Mouse (Mus musculus) ES-Bruce4 (cell line): ENCODE data around the gene Tldc2. TPM values are rescaled to one million over a fixed set of nuclear protein-coding genes. Genes with fewer than 3 reads are reported as not detected.
A peak's percentile ranks its signal among the peaks of the same experiment; 100 is the strongest.

Experiments used
- H3K27ac ChIP-seq: 2 replicates; pipeline ENCODE4 v1.5.1; 2012; ENCODE audit warnings: low read length, inconsistent platforms; ENCODE audit not compliant: insufficient read depth
- H3K27me3 ChIP-seq: 2 replicates; pipeline ENCODE4 v1.6.1; 2012; ENCODE audit warnings: mild to moderate bottlenecking, low read length, inconsistent platforms; ENCODE audit not compliant: control insufficient read depth, poor library complexity, insufficient read depth, severe bottlenecking
- H3K36me3 ChIP-seq: 2 replicates; pipeline ENCODE4 v1.6.1; 2012; ENCODE audit warnings: inconsistent platforms, mild to moderate bottlenecking, low read length, moderate library complexity; ENCODE audit not compliant: control insufficient read depth, poor library complexity, insufficient read depth, severe bottlenecking
- H3K4me1 ChIP-seq: one replicate; pipeline ENCODE4 v1.8.1; 2011; ENCODE audit warnings: low read length; ENCODE audit not compliant: control insufficient read depth, insufficient read depth
- H3K4me3 ChIP-seq: 2 replicates; pipeline ENCODE4 v1.5.1; 2011; ENCODE audit warnings: low read depth, mild to moderate bottlenecking, low read length
- H3K9ac ChIP-seq: 2 replicates; pipeline ENCODE4 v1.6.1; 2012; ENCODE audit warnings: low read depth, mild to moderate bottlenecking, inconsistent platforms; ENCODE audit not compliant: poor library complexity, severe bottlenecking
- H3K9me3 ChIP-seq: replicated peaks from 2 replicates; pipeline ENCODE4 v1.6.1; 2012; ENCODE audit warnings: mild to moderate bottlenecking, low read length, inconsistent platforms; ENCODE audit not compliant: control insufficient read depth, poor library complexity, insufficient read depth, severe bottlenecking
- CTCF ChIP-seq: IDR thresholded peaks from one replicate; pipeline ENCODE4 v1.8.1; 2011; ENCODE audit warnings: low read depth, low read length
- EP300 ChIP-seq: IDR thresholded peaks from 2 replicates; pipeline ENCODE4 v1.6.1; 2011; ENCODE audit warnings: low read depth, low read length; ENCODE audit not compliant: insufficient read depth
- POLR2A ChIP-seq: IDR thresholded peaks from one replicate; pipeline ENCODE4 v1.8.1; 2011; ENCODE audit warnings: low read length; ENCODE audit not compliant: insufficient read depth
- polyA plus RNA-seq: library from polyadenylated mRNA; stranded (reverse); fragments of >200 nt; gene quantifications from 2 replicates; pipeline ENCODE4 v1.2.4, GENCODE M21; 2011; ENCODE audit warnings: low read depth; ENCODE audit not compliant: missing spikeins, insufficient read depth, insufficient read length

Gene Tldc2
- polyA plus RNA-seq, 1 experiment: not detected

DNA sequence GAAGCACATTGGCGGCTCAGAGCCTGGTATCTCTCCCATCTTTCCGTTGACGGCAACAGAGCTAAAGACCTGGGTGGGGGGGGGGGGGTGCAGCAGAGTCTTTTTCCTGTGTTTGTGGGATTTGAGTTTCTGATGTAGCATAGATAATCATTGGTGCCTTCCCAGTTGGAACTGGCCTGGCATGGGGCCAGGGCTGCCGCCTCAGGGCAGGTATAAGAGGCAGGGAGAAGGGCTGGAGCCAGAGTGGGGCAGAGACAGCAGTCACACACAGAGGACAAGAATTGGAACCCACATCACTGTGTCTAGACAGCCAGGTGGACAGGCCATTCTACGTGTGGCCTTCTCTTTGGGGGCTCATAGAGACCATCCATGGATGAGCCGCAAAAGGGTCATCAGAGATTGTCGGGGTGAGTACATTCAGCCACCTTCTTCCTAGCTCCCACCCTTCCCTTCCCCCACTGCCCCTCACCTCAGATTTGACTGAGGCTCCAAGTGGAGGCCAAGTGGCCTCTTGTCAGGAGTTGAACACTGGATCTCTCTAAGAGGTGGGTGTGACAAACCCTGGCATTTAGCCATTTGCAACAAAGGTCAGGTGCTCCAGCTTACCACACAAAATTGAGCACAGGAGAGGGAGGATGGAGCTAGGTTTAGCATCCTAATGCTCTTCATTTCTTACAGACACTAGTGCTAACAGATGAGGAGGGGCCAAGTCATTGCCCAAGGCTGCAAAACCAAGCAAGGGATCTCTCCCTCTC lies 1.8 kb upstream of the Tldc2 start:
- H3K4me3 ChIP-seq: no peak overlapping the region
- no peaks in the 10 kb centered on the region for H3K36me3 ChIP-seq
- H3K9me3 ChIP-seq: no peaks in the 10 kb centered on the region

DNA sequence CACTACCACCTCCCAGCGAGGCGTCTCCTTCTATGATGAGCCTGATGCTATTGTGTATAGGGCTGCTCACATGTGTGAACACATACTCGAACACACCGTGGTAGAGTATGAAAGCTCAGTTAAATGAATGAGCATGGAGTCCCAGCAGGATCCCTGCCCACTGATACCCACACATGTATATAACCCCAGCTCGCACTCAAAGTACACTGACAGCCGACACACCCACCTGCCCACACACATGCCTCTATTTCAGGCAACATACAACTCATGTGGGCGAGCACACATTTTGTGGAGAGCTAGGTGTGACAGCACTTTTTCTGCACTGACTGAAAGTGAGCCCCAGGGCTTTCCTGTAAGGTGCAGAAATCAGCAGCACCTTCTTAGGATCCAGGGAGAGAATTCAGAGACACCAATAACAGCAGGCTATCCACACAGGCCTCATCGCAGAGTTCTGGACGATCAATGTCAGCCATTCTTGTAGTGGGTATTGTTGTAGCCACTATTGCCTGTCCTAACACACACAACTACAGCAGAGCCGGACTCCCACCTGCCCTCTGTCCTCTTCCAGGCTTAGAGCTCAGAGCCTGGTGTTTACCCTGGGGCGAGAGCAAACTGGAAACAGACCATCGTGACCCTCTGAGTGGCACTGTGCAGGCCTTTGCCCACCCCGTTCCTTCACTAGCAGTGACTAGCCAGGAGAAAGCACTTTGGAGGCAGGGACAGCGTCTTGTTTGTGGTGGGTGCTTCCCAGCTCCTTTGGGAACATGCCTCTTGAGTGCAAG lies 872 bp downstream of the Tldc2 start:
- H3K27ac ChIP-seq: no peak overlapping the region
- no peak overlapping the region for H3K9ac ChIP-seq
- H3K4me1 ChIP-seq: no peaks in the 10 kb centered on the region
- H3K27me3 ChIP-seq: no peaks in the 10 kb centered on the region
- H3K4me3 ChIP-seq: no peak overlapping the region
- H3K9me3 ChIP-seq: no peaks in the 10 kb centered on the region
- no peak for TF ChIP-seq EP300
- TF ChIP-seq POLR2A: no peak
- TF ChIP-seq CTCF: no peak
- no peaks in the 10 kb centered on the region for H3K36me3 ChIP-seq

More for the DNA sequence above, 1.8 kb upstream of the Tldc2 start:
- H3K27ac ChIP-seq: no peak overlapping the region
- H3K9ac ChIP-seq: no peak overlapping the region
- H3K27me3 ChIP-seq: peaks cover 3% of the 10 kb centered on the region; the same call in 1 of the 2 replicates
- TF ChIP-seq CTCF (no peak), POLR2A (no peak), EP300 (no peak)
- H3K4me1 ChIP-seq: no peaks in the 10 kb centered on the region

DNA sequence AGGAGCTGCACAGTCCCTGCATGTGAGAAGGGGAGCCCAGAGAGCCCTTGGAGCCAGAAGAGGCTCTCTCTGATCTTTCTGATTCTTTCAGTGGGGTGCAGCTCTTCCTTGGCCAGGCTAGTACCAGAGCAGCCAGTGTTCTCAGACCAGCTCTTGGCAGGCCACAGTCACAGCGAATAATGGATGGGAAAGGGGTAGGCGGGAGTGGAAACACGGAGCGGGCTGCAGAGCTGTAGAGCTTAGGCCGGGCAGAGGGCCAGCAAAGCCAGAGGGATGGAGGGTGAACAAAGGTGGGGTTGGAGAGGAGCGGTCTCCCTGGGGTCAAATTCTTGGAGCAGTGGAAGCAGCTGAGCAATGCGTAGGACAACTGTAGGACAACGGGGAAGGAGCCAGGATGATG lies 5.2 kb downstream of the Tldc2 start:
- H3K9ac ChIP-seq: no peak overlapping the region
- H3K36me3 ChIP-seq: no peaks in the 10 kb centered on the region
- no peak overlapping the region for H3K4me3 ChIP-seq
- no peak overlapping the region for H3K27ac ChIP-seq
- H3K27me3 ChIP-seq: no peaks in the 10 kb centered on the region
- H3K9me3 ChIP-seq: no peaks in the 10 kb centered on the region
- no peak for TF ChIP-seq EP300
- no peak for TF ChIP-seq CTCF
- TF ChIP-seq POLR2A: no peak
- H3K4me1 ChIP-seq: no peaks in the 10 kb centered on the region

DNA sequence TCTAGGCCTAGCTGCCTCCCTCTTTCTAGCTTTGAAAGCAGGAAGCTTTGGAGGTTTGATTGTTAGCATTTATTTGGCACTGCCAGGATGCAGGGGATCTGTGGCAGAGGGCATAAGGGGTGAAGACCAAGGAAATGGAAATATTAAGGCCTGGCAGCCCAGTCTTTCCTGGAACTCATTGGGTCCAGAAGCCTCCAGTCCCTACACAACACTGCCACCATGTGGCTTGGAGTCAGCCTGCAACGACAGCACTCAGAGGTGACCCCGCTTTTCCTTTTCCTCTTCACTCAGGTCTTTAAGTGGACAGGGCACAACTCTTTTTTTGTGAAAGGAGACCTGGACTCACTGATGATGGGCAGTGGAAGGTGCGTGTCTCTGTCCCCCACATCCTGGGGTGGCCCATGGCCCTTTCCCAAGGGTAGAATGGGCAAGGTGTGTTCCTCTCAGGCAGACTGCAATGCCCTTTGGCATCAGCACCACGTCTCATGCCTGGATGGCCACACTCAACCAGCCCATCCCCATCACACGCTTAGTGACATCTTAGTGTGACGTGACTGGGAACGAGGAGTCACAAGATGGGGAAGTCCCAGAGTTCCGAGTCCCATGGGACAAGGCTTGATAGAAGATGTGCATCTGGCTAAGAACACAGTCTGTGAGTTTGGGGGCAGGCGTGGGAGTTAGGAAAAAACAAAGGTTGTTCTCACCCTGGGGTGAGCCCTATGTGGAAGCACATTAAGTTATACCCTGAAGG lies 8.3 kb downstream of the Tldc2 start:
- Histone ChIP-seq H3K4me1 (no peaks in the 10 kb centered on the region), H3K27me3 (no peaks in the 10 kb centered on the region), H3K9ac (no peak overlapping the region), H3K36me3 (no peaks in the 10 kb centered on the region), H3K27ac (no peak overlapping the region), H3K4me3 (no peak overlapping the region), H3K9me3 (no peaks in the 10 kb centered on the region)
- TF ChIP-seq EP300: no peak
- no peak for TF ChIP-seq POLR2A
- TF ChIP-seq CTCF: peak; percentile 95

DNA sequence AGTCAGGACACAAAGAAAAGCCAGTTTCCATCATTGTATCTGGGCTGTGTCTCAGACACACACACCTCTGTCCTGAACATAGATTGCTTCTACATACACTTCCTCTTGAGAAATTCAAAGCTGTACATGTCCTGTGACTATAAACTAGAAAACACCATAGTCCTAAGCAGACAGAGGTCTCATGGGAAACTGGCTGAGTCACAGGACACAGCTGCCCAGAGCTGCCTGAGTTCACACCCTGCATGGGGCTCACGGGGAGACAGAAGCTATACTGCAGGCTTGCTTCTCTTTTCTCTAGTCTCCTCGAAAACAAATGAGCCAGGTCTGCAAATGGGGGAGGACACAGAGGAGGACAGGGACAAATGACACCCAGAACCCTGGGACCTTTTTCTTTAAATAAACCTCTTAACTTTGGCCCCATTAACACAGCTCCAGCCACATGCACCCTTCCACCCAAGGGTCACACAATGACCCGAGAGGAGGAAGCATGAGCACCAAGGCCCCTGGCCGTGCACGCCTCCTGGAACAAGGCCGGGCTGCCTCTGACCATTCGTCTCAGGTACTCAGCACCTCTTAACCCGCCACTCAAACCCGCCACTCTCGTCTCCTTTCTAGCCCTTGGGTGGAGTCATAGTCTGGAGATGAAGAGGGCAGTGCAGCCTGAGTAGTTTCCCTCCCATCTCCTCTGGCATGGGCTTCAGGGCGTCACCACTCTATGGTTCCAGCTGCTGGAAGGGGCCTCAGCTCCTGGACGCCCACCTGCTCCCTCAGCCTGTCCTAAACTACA lies 12.9 kb downstream of the Tldc2 start:
- Histone ChIP-seq H3K27ac (no peak overlapping the region), H3K4me3 (no peak overlapping the region), H3K9me3 (no peaks in the 10 kb centered on the region), H3K36me3 (no peaks in the 10 kb centered on the region), H3K4me1 (no peaks in the 10 kb centered on the region), H3K9ac (no peak overlapping the region), H3K27me3 (no peaks in the 10 kb centered on the region)
- TF ChIP-seq EP300 (no peak), POLR2A (no peak), CTCF (no peak)
